Mouse (Mus musculus): ENCODE results near the gene Zic4.

Gene Zic4

GRCm38 (mm10) chr9:91361856-91362601, at the start of gene Zic4:
TSS of gene Zic4 (plus strand) at chr9:91362413.
- DNase-seq (ENCODE audit: low read depth, low spot score) = no peak

DNA sequence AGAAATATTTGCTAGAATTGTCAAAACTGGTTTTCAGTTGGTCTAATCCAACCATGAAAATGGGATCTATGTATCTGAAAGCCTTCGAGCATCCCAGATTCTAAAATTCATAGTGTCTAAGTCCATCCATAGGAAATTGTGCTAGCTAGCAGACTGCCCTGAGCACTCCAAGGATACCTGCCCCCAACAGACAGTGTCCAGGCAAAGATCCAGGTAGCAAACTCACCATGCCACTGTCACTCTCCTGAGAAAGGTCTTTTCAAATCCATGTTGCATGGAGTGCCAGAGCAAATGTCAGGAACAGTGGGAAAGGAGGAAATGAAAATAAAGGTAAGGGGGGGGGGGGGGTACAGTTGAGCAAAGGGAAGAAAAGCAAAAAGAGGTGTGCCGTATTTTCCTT, 14.6 kb upstream of the Zic4 start:
- DNase-seq (ENCODE audit: low read depth, low spot score) = no peak

DNA sequence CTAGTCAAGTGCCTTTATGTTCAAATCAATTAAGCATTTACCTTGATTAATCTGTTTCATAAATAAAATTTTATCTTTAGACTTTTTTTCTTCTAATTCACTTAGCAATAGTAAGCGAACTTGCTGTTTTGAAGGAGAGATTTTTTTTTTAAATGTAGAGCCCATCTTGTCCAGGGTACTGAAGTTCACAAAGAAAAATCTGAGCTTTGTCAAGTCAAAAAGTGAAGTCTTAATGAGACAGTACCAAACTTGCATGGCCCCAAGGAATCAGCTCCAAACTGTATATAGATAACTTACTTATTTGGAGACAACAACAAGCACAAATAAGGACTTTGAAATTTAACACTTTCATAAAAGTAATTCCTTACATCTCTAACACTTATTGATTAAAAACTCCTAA, 13.5 kb upstream of the Zic4 start:
- DNase-seq (ENCODE audit: low read depth, low spot score) = no peak

DNA sequence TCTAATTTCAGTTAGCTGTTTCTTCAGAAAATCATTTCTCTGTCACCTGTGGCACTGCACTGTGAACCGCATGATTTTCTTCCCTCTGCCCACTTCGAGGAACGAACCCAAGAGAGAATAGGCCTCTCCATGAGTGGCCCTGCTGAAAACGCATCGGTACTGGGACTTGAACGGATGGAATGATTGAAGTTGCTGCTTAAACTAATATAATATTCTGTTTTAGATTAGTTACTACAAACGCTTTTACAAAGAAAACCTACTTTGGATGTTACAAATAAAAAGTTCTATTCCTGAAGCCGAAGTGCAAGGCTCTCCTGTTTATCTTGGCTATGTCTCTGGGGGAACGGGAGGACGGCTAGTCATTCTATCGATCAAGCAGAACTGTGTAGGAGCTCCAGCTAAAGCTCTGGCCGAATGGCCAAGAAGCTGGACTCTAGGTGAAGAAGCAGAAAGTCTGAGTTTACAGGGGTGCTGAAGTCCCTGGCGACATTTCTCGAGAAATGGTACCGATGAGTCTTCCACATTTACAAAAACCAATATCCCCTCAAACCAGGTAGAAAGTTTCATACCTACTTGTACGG, 11.9 kb upstream of the Zic4 start:
- DNase-seq (ENCODE audit: low read depth, low spot score) = no peak

- no peak for DNase-seq (ENCODE audit: low read depth, low spot score)
These were observed 11.3 kb upstream of the Zic4 start for GRCm38 (mm10) chr9:91350861-91351291.

- DNase-seq (ENCODE audit: low read depth, low spot score) = no peak
These were observed 10.9 kb upstream of the Zic4 start for GRCm38 (mm10) chr9:91351361-91351760.

DNA sequence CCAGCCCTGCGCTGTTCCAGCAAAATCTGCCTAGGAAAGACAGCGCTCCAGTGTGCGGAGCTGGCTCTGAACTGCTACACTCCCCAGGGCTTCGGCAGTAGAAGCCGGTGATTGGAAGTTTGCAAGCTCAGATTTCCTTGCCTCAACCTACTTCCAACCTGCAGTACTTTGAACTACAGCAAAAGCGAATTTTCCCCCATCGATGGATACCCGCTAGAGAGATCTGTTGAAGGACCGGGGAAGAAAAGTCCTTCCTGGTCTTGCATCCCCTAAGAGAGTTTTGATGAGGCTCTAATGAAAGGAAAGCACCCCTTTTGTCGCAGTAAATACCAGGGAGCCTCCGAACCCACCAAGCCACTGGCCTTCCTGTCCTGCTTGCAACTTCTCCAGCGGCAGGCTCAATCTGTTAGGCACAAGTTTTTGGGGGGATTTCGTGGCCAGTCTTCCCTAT, 10.2 kb upstream of the Zic4 start:
- no peak for DNase-seq (ENCODE audit: low read depth, low spot score)

DNA sequence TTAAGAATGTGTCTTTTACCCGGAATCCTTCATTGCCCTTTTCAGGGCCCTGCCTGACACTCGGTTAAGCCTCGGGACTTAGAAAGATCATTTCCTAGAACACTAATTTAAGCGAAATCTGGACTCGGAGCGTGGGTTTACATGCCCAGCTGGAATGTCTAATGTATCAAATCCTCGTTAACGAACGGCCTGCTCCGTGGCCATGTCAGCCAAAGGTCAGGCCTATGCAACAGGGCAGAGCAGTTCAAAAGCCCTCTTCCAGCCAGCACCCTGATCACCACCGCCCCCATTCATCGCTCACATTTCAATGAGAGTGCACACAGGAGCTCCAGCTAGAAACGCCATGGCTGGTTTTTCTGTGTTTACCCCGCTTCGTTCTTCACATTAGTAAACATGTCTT, 9.4 kb upstream of the Zic4 start:
- no peak for DNase-seq (ENCODE audit: low read depth, low spot score)

- no peak for DNase-seq (ENCODE audit: low read depth, low spot score)
These were observed 8.4 kb upstream of the Zic4 start for GRCm38 (mm10) chr9:91353551-91354433.

GRCm38 (mm10) chr9:91354434-91355269, 7.6 kb upstream of the Zic4 start:
- no peak for DNase-seq (ENCODE audit: low read depth, low spot score)

DNA sequence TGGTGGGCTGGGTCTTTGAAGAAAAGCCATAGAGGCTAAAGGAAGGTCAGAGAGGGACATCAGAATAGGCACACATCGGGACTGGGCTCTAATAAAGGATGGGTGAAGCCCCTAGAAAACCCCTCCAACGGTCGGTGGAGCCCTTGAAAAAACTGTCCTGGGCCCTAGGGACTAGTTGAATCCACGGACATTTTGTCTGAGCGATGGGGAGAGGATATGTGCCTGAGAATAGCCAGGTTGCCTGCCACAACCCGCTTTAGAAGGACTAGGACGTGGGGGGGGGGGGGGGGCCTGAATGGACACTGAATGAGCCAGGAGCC, 7.0 kb upstream of the Zic4 start:
- no peak for DNase-seq (ENCODE audit: low read depth, low spot score)

DNA sequence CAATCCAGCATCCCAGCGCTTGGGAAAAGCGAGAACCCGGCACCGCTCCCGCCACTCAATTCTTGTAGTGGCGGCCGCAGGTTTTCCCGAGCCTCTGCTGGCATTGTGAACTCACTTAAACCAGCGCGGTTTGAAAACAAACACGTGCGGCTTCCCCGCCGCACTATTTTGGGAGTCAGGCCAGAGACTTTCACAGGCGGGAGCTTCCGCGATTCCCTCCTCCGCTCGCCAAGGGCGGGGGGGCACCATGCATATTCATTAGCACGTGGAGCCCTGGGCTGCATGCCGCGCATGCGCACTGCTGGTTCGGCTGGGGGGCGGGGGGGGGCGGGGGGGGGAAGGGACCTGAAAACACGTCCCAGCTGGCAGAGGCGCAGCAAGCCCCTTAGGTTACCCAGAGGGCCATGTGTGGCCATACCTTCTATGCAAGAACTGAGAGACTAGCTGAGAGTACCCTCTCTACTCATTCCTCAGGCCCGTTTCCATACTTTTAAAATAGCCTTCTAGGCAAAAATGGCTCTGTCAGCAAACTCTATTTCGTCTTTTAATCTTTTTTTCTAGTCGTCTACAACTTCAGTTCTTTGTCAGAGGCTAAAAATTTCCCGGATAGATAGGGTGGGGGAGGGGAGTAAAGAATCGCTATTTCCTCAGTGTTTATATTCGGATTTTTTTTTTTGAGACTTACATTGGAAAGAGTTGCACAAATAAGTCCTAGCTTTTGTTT, 6.4 kb upstream of the Zic4 start:
- DNase-seq (ENCODE audit: low read depth, low spot score) = no peak

DNA sequence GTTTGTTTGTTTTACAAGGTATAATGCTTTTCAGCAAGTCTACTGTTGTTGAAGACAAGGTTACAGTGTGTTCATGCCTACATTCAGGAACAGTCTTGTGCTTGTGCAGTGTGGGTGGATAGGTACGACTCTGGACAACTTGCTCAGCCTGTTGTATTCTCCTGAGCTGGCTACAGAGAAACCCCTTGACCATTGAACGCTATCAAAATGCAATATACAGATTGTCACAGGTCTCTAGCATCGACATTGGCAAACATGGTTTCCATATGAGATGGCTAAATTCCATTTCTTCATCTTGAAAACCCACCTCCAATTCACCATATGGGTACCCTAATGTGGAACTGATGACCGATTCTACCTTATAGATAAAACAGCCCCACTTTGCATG, 5.9 kb upstream of the Zic4 start:
- no peak for DNase-seq (ENCODE audit: low read depth, low spot score)

DNA sequence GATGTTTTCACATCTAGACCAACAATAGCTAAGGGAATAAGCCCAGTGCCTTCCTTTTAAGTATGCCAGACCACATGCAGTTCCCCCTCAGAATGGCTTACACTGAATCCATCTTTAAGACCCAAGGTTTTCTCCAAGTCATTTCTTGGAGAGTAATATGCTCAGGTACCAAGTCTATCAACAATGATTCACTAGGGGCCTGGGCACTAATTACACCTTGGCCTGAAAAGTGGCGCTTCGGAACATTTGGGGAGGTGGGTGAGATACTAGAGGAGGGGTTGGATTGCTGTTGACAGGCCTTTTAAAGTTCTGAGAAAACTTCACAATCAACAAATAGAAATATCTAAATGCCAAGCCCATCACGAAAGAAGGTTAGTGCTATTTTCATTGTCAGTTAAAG, 4.9 kb upstream of the Zic4 start:
- no peak for DNase-seq (ENCODE audit: low read depth, low spot score)

DNA sequence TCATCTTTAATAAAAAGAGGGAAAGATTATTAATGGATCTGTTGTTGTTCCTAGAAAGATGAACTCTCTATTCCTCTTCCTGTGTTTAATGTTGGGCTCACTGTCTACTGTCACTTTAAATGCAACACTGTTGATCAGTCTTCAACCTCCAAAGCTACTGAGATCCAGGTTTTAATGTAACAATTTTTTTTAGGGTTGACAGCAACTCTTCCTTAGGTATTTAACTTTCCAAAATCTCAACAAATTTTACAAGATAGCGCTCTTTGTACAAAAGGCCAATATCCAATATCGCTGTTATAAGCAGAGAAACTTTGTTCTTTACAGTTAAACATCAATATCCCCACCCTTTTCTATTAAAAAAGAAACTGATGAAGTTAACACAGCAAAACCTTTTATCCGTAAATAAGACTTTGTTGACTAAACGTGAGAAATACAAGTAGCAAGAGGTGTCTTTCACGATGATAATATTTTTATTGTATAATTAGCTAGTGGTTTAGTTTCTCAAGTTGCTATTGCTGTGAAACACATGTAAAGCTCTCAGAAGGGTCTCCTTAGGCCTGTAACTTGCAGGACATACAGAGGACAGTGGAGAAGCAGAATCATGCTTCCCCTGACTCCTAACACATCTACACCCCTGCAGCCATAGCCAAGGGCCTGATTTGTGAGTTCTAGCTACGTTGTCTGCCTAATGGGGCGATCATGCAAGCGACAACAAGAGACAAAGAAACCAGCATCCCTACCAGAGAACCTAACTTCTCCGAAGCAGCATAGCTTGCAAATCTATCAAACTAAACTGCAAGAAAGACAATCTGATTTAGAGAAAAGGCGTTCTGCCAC, 3.1 kb upstream of the Zic4 start:
- DNase-seq (ENCODE audit: low read depth, low spot score) = no peak

DNA sequence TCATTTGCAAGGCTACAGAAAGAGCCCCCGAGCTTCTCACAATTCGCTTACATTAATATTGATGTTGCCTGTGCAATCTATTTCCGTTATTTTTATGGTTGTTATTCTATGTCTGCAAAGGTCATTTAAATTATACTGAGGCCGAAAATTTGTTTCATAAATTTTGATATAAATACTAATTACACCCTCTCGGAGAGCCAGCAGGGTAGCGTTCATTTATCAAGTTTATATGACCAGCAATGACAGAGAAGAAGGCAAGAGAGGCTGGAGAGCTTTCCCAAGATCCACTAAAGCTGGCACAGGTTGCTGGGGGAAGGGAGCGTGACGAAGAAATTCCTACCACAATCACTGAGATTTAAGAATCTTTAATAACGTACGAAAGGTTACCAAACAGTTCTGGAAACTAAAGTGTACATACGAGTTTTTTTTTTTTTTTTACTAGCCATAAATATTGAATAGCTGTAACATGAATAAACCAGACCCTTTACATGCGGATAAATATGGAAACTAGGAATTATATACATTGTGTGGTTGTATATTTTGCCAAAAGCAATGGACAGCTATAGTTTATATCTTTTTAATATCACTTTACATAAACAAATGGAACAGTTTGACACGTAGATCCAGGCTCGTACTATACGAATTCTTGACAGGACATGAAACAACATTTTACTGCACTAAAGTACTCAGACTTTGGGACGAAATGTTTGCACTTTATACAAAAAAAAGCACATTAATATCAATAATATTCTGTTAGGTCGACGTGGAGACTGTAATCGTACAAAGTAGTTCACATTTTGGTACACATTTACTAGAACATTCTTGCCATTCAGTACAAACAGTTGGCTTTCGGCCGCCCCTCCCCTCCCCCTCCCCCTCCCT, 1.8 kb upstream of the Zic4 start:
- no peak for DNase-seq (ENCODE audit: low read depth, low spot score)

GRCm38 (mm10) chr9:91361033-91361855, 969 bp upstream of the Zic4 start:
- no peak for DNase-seq (ENCODE audit: low read depth, low spot score)

- DNase-seq (ENCODE audit: low read depth, low spot score) = no peak
These were observed 958 bp downstream of the Zic4 start for GRCm38 (mm10) chr9:91363011-91363730.
